Mouse (Mus musculus) spleen, postnatal 36 days (tissue): ENCODE results near the gene Psma7.

ENCODE experiments used
- DNase-seq, 2 experiments: peaks; one replicate each; pipeline ENCODE4 v3.0.0; 2022; ENCODE audit warnings: low spot score in 2 of 2, mixed read lengths in 1 of 2

The Psma7 gene

GRCm38 (mm10) chr2:180001635-180002034 is 40.6 kb downstream of the Psma7 start:
- DNase-seq, result no peak

- no peak for DNase-seq
Measured at GRCm38 (mm10) chr2:179998431-179998830, 43.8 kb downstream of the Psma7 start.

GRCm38 (mm10) chr2:179993071-179993470 is 49.2 kb downstream of the Psma7 start:
- DNase-seq, result no peak

DNA sequence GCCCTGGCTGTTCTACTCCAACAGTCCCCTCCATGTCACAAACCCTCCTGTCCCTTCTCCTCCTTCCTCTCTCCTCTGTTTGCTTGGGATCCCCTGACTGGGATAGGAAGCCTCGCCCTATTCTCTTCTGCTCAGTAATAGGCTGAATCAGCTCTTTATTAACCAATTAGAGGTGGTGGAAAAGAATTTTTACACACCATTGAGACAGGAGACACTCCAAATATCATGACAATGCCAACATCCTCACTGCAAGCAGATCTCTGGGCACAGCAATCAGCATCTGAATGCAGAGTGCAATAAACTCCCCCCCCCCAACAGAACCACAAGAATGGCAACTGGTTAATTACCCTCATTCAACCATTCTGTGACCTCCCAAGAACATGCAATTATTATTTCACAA is 53.1 kb downstream of the Psma7 start:
- DNase-seq, result no peak

DNA sequence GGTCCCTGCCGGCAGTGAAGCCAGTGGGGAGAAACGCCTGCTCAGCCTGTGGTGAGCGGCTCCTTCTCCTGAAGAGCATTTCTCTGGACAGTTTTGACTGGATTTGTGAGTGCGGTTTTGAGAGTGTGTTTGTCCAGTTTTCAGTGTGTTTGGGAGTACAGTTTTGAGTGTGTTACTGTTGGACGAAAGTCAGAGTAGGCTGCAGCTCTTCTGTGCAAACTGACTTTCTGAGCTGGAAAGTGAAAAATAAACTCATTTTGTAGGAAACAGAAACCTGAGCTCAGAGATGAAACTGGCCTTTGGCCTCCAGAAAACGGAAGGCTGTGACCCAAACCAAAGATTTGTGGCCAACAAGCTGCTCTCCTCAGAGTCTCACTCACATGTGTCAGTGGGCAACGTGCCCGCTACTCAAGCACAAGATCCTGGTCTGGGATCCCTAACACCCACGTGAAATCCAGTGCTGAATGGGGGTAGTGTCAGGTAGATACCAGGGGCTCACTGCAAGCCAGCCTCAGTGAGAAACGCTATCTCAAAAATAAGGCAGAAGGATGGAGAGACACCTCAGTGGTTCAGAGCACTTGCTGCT is 55.7 kb downstream of the Psma7 start:
- DNase-seq, result no peak
